Mouse (Mus musculus) G1E-ER4 (cell line): Measurements from ENCODE around the gene Slc22a19. TPM values are rescaled to one million over a fixed set of nuclear protein-coding genes. Genes with fewer than 3 reads are reported as not detected.

Source experiments
- GATA1 ChIP-seq: IDR thresholded peaks from one replicate; pipeline ENCODE4 v1.8.0; 2012; ENCODE audit warnings: low read length, inconsistent platforms
- polyA plus RNA-seq: library from polyadenylated mRNA; stranded (reverse); fragments of >175 nt; gene quantifications from 2 replicates; pipeline ENCODE4 v1.2.3, GENCODE M21; 2012

Slc22a19 gene
- not detected in 2 replicates for polyA plus RNA-seq

DNA sequence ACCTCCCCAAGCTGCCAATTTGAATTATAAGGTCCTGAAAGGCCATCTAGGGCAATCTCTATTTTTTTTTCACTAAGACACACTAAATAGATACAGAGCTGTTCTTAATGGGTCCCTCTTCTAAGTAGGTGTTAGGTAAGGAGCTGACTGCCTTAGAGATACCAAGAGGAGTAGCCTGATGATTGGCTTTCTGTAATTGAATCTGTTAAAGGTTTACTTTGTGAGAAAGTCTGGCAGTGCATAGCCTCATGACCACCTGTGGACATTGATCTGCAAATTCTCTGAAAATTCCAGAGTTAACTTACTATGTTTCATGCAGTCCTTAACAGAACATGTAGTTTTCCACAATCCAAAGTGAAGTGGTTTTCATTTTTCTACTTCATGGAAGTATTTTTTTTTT lies at the start of gene Slc22a19:
Gene Slc22a19 (minus strand): TSS at position 163 of the 400 bp plus-strand sequence.
- no peak for TF ChIP-seq GATA1

DNA sequence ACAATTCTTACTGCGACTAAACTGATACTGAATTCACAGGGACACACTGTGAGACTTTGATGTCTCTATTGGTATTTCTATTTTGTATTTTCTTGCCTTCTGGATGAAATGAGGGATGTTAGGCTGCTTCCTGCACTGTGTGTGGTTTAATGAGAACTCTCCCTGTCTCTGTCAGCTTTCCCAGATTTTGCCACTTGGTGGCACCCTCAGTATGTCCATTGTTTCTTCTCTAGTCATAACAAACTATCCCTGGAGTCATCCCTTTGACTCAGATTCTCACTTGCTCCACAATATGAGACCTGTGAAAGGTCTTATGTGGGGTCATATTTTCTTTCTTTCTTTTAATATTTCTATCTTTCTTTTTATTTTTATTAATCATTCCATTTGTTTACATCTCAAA lies 18.4 kb upstream of the Slc22a19 start:
- TF ChIP-seq GATA1: no peak

DNA sequence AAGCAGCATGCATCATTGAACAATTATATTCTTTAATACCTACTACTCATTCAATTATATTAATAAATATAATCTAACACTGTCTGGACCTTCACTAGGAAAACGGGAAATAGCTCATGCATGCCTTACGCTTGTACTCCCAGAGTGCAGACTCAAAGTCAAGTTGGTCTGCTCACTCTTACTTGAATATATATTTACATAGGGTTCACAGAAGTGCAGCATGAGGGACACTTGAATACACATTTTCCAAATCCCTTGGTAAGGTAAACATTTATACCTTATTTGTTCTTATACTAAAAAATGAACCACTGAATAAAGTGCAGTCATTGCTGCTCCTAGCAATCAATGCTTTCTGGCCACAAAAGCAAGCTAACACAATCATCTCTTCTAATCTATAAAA lies 19.9 kb downstream of the Slc22a19 start:
- TF ChIP-seq GATA1: no peak

DNA sequence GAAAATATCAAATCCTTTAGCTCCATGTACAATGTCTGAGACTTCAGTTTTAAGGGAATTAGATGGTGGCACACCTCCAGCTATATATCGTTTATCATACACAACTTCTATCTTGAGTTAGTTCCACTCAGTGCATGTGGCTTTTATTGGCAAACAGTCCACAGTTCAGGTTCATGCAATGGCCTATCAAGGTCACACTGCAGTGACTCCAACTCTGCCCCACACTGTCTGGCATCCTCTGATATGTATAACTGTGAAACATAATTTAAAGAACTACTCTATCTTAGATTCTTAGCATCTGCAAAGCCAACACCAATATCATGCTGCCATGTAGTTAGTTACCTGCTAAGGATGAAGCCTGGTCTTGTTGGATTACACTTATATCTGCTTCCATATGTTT lies 23.1 kb downstream of the Slc22a19 start:
- no peak for TF ChIP-seq GATA1

DNA sequence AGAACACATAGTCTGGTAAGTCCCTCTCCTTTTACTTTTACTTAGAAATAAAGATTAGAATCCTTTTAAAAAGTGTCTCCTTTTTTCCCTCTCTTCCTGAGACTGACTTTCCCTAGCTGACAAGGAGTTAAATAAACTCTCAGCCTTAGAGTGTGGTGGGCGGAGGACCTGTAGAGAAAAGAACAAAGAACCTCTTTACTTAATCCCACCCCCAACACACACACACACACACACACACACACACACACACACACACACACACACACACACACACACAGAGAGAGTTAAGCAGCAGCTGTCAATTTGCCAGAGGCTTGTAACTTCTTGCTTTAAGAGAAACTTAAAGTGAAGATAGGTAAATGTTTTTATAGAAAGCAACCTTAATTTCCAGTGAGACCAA lies 39.1 kb downstream of the Slc22a19 start:
- no peak for TF ChIP-seq GATA1

DNA sequence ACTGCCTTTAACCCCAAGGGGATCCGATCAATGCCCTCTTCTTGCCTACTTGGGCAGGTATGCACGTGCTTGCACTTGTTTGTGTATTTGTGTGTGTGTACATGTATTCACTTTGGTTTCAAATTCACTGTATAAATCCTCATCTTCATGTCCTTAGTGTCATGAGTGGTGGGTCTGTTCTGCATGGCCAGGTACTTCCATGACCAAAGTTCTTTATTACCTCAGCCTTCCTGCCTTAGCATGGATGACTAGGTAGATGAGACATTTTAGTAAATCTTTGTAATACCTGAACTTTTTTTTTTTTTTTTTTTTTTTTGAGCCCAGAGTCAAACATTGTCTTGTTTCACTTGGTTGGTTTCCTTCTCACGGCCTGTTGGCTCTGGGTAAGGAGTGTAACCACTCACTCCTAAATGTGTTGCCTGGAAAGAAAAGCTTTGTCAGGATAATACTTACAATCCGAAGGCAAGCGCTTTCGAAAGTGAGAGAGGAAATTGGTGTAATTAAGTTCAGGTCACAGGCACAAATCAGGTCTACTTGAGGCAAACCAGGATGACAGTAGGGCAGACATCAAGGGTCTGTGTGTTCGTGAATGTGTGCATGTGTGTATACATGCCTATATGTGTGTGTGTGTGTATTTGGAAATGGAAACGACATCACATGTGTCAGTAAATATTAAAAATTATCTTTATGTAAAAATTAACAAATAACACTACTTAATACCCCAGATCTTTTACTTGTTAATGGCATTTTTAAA lies 62.0 kb downstream of the Slc22a19 start:
- TF ChIP-seq GATA1: no peak

DNA sequence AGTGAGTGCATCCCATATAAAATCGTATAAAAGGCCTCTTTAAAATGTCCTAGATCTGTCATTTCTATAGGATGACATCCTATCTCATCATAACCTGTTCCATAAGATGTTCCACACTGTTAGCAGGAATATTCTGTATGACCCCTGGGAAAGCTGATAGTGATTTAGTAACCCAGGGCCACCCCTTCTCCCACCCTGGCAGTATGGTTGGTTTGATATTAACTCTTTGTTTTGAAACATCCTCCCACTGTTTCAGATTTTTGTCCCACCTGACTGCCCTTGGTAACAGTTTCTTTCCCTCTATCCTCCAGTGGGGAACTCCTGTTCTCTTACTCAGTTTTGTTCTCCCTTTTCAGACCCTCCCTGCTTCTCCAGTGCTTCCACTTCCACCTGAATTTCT lies 77.3 kb downstream of the Slc22a19 start:
- no peak for TF ChIP-seq GATA1

DNA sequence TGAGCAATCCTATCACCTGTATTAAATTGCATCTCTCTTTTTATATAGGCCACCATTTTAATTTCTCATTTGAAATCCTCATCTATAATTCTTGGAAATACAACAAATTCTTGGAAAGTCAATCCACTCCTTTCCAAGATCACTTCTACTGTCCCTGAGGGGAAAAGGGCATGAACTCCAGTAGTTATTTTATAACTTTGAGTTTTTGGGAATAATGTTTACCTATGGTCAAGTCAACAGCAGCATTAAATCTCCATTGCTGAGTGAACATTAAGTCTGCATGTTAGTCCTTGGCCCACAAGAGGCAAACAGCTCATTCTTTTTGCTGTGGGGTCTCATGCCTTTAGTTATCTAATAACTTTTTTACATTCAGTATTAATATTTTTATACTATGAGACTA lies 78.1 kb downstream of the Slc22a19 start:
- no peak for TF ChIP-seq GATA1

Other genes starting within 250 kb of the Slc22a19 start
- 31.6 and 45.7 TPM in 2 replicates for gene Rtn3, start 228.0 kb downstream of the Slc22a19 start, polyA plus RNA-seq
- 9.5 and 13.4 TPM in 2 replicates for gene Atl3, start 217.3 kb downstream of the Slc22a19 start, polyA plus RNA-seq
- gene Pla2g16, start 153.9 kb downstream of the Slc22a19 start, polyA plus RNA-seq: not detected in 2 replicates
- gene Lgals12, start 104.1 kb downstream of the Slc22a19 start, polyA plus RNA-seq: not detected in 2 replicates
- gene Hrasls5, start 98.8 kb downstream of the Slc22a19 start, polyA plus RNA-seq: not detected in 2 replicates
- gene Slc22a26, start 91.4 kb upstream of the Slc22a19 start, polyA plus RNA-seq: not detected in 2 replicates